Mouse (Mus musculus) hindbrain, embryonic 11.5 days (tissue): Measurements from ENCODE around the gene Copz1. TPM values are rescaled to one million over a fixed set of nuclear protein-coding genes. Genes with fewer than 3 reads are reported as not detected.

ENCODE experiments used
- ATAC-seq: fragments of 200-750 bp; cut with Nextera tagmentation; 2 replicates; pipeline ENCODE4 v1.8.0; 2017; ENCODE audit warnings: mild to moderate bottlenecking, moderate TSS enrichment, moderate library complexity; ENCODE audit not compliant: low FRiP score
- DNase-seq: peaks from one replicate; pipeline ENCODE4 v3.0.0-alpha.2; 2015; ENCODE audit warnings: low spot score
- H3K27ac ChIP-seq: fragments of 300-500 bp; sonication (generic); 2 replicates; pipeline ENCODE4 v1.5.1; 2014; ENCODE audit warnings: mild to moderate bottlenecking, low read depth, low read length
- H3K27me3 ChIP-seq: fragments of 300-500 bp; sonication (generic); 2 replicates; pipeline ENCODE4 v1.6.1; 2014; ENCODE audit warnings: mild to moderate bottlenecking, low read length, moderate library complexity, mixed read lengths; ENCODE audit not compliant: control insufficient read depth, insufficient read depth
- H3K36me3 ChIP-seq: fragments of 300-500 bp; sonication (generic); 2 replicates; pipeline ENCODE4 v1.6.1; 2014; ENCODE audit warnings: mild to moderate bottlenecking, low read length, moderate library complexity, mixed read lengths; ENCODE audit not compliant: control insufficient read depth, insufficient read depth
- H3K4me1 ChIP-seq: fragments of 300-500 bp; sonication (generic); replicated peaks from 2 replicates; pipeline ENCODE4 v1.6.1; 2014; ENCODE audit warnings: low read length, mixed read lengths; ENCODE audit not compliant: control insufficient read depth, insufficient read depth
- H3K4me2 ChIP-seq: fragments of 300-500 bp; sonication (generic); replicated peaks from 2 replicates; pipeline ENCODE4 v1.6.1; 2014; ENCODE audit warnings: mild to moderate bottlenecking, low read depth, low read length
- H3K4me3 ChIP-seq: fragments of 300-500 bp; sonication (generic); 2 replicates; pipeline ENCODE4 v1.5.1; 2014; ENCODE audit warnings: low read depth, low read length
- H3K9ac ChIP-seq: fragments of 300-500 bp; sonication (generic); 2 replicates; pipeline ENCODE4 v1.6.1; 2014; ENCODE audit warnings: low read depth, low read length
- H3K9me3 ChIP-seq: fragments of 300-500 bp; sonication (generic); 2 replicates; pipeline ENCODE4 v1.6.1; 2016; ENCODE audit warnings: low read length; ENCODE audit not compliant: control insufficient read depth
- WGBS: fragments of 180-500 bp; shearing (Covaris S2); extraction: QIAGEN DNeasy Blood & Tissue Kit; methylation state at CpG from one replicate; pipeline ENCODE4 v1.1.7; 2014; 5-methylcytosine and 5-hydroxymethylcytosine counted together
- polyA plus RNA-seq: library from polyadenylated mRNA; unstranded; fragments of >200 nt; fragmentation: Nextera tagmentation; extraction: Ambion mirVana; gene quantifications from 2 replicates; pipeline ENCODE4 v1.2.1, GENCODE M21; 2014

The Copz1 gene
- polyA plus RNA-seq, 1 experiment from 2014 or later: 310 TPM

DNA sequence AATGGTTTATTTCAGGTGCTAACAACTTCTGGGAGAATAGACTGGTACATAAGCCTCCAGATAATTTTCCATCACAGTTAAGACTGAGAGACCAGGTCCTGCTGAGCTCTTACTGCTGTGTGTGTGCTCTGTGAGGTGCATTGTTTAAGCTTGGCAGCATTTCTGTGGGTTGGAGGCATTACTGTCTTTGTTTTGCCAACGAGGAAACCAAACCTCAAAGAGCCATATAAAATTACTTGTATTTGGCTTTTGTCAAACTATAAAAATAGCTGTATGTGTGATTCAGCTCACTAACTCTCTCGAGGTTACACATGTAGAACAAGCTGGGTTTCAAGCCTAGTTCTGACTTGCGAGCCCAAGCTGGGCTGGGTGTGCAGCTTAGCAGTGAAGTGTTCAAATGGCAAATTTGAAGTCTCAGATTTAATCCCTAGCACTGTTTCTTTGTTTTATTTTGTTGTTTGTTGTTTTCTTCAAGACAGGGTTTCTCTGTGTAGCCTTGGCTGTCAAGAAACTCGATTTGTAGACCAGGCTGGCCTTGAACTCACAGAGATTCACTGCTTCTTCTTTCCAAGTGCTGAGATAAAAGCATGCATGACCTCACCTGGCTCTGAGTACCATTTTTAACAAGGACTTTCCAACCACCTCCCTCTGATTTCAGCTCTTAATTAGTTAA is 20.3 kb downstream of the Copz1 start:
- Histone ChIP-seq H3K4me2 (no peak overlapping the region), H3K36me3 (0 out of 2 replicates have a peak, but pooled peaks cover 2% of the 10 kb centered on the region), H3K27ac (no peak overlapping the region), H3K4me3 (no peak overlapping the region), H3K9ac (no peak overlapping the region), H3K4me1 (peaks cover 14% of the 10 kb centered on the region), H3K27me3 (no peaks in the 10 kb centered on the region), H3K9me3 (no peaks in the 10 kb centered on the region)
- DNase-seq (no peak), ATAC-seq (no peak)
- 92% methylated on average over 4 of the region's 4 CpGs for WGBS

- H3K4me2 ChIP-seq: no peak overlapping the region
- H3K36me3 ChIP-seq: 0 out of 2 replicates have a peak, but pooled peaks cover 2% of the 10 kb centered on the region
- ATAC-seq: no peak
Measured at GRCm38 (mm10) chr15:103293375-103293774, 20.9 kb downstream of the Copz1 start.

GRCm38 (mm10) chr15:103294649-103295048 is 22.1 kb downstream of the Copz1 start:
- no peaks in the 10 kb centered on the region for H3K9me3 ChIP-seq
- H3K4me1 ChIP-seq: peaks cover 28% of the 10 kb centered on the region
- H3K27ac ChIP-seq: no peak overlapping the region
- 0 out of 2 replicates have a peak, but pooled peaks cover 2% of the 10 kb centered on the region for H3K36me3 ChIP-seq
- H3K27me3 ChIP-seq: no peaks in the 10 kb centered on the region
- WGBS: 66% methylated on average over 2 of the region's 2 CpGs
- H3K4me3 ChIP-seq: no peak overlapping the region
- no peak for ATAC-seq
- no peak for DNase-seq
- no peak overlapping the region for H3K9ac ChIP-seq
- H3K4me2 ChIP-seq: no peak overlapping the region

More at GRCm38 (mm10) chr15:103293375-103293774, 20.9 kb downstream of the Copz1 start:
- H3K27ac ChIP-seq: no peak overlapping the region
- H3K4me1 ChIP-seq: peaks cover 18% of the 10 kb centered on the region
- DNase-seq: no peak
- no peaks in the 10 kb centered on the region for H3K9me3 ChIP-seq
- no peak overlapping the region for H3K4me3 ChIP-seq
- 97% methylated on average over 2 of the region's 2 CpGs for WGBS
- H3K9ac ChIP-seq: no peak overlapping the region
- H3K27me3 ChIP-seq: no peaks in the 10 kb centered on the region

GRCm38 (mm10) chr15:103295851-103296250 is 23.3 kb downstream of the Copz1 start:
- ATAC-seq: no peak
- peaks cover 35% of the 10 kb centered on the region for H3K4me1 ChIP-seq
- peak; percentile 43 for DNase-seq
- H3K36me3 ChIP-seq: 0 out of 2 replicates have a peak, but pooled peaks cover 2% of the 10 kb centered on the region
- no peak overlapping the region for H3K4me3 ChIP-seq
- H3K9me3 ChIP-seq: no peaks in the 10 kb centered on the region
- H3K27ac ChIP-seq: peak overlapping the region; percentile 97
- WGBS: 4% methylated on average over 5 of the region's 5 CpGs
- H3K27me3 ChIP-seq: no peaks in the 10 kb centered on the region
- H3K9ac ChIP-seq: 0 out of 2 replicates have a peak overlapping the region, but pooled peaks have one; percentile 3
- H3K4me2 ChIP-seq: no peak overlapping the region

DNA sequence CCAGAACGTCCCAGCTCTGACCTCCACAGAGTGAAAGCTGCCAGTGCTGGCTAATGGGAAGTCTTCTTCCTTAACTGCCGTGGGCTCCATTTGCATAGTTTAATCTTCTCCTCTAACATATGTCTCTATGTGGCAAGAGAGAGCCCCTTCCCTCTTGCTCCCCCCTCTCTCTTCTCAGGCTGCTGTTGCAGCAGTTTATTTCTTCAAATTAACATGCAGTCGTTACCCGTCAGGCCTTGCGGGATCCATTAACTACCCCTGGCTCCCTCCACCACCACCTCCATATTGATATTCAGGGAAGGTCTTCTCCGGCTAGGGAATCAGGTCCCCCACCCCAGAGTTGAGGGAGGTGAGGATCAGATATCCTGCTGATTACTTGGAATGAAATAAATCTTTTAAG is 24.8 kb downstream of the Copz1 start:
- Histone ChIP-seq H3K9ac (no peak overlapping the region; the same call in 1 of the 2 replicates), H3K4me2 (no peak overlapping the region; the same call in 1 of the 2 replicates), H3K4me3 (no peak overlapping the region), H3K4me1 (peaks cover 49% of the 10 kb centered on the region), H3K9me3 (no peaks in the 10 kb centered on the region), H3K27ac (peak overlapping the region; percentile 97), H3K36me3 (0 out of 2 replicates have a peak, but pooled peaks cover 2% of the 10 kb centered on the region), H3K27me3 (no peaks in the 10 kb centered on the region)
- WGBS: 60% methylated on average over 6 of the region's 6 CpGs
- ATAC-seq: no peak
- DNase-seq: no peak

GRCm38 (mm10) chr15:103298026-103298425 is 25.5 kb downstream of the Copz1 start:
- 65% methylated on average over 3 of the region's 3 CpGs for WGBS
- peaks cover 55% of the 10 kb centered on the region for H3K4me1 ChIP-seq

DNA sequence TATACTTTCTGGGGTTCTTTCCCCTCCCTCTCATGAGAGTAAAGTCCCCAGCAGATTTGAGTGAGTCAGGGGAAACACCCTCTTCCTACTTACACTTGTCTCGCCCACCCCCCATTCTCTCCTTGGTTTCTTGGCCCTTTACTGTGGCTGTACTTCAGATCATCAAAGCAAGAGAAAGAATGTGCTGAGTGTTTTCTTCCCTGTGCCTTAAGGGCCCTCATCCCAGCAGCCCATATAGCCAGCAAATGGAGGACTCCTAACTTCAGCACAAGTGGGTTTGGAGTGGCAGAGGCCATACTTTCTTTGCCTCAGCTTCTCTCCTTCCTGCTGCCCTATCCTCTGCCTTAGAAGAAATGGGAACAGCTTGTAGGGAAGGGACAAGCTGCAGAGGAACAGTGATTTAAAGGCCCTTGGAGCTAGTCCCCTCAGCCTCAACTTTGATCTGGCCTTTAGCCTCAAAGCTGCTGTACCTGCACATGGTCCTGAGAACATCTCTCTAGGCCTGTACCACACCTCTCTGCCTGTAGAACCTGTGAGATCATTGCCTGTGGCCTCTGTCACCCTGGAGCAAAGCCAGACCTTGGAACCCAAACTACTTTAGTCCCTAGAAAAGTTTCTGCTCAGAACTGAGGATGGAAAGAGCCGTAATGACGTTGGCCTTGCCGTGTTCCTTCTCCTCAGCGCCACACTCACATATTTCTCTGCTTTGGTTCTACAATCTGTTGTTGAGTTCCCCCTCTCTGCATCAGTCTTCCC is 26.5 kb downstream of the Copz1 start:
- no peak overlapping the region for H3K4me3 ChIP-seq
- peak overlapping the region; percentile 54 for H3K9ac ChIP-seq
- ATAC-seq: no peak

More at GRCm38 (mm10) chr15:103298026-103298425, 25.5 kb downstream of the Copz1 start:
- peak overlapping the region; percentile 97 for H3K27ac ChIP-seq
- H3K4me3 ChIP-seq: 0 out of 2 replicates have a peak overlapping the region, but pooled peaks have one; percentile 3
- H3K27me3 ChIP-seq: no peaks in the 10 kb centered on the region
- DNase-seq (no peak), ATAC-seq (no peak)
- peak overlapping the region; percentile 11; the same call in 1 of the 2 replicates for H3K9ac ChIP-seq
- H3K9me3 ChIP-seq: no peaks in the 10 kb centered on the region
- H3K36me3 ChIP-seq: 0 out of 2 replicates have a peak, but pooled peaks cover 2% of the 10 kb centered on the region
- no peak overlapping the region for H3K4me2 ChIP-seq

GRCm38 (mm10) chr15:103299644-103300043 is 27.1 kb downstream of the Copz1 start:
- ATAC-seq (0 out of 2 replicates have a peak, but pooled peaks have one; percentile 2), DNase-seq (no peak)
- no peaks in the 10 kb centered on the region for H3K9me3 ChIP-seq
- no peaks in the 10 kb centered on the region for H3K36me3 ChIP-seq
- H3K27me3 ChIP-seq: no peaks in the 10 kb centered on the region
- peaks cover 65% of the 10 kb centered on the region for H3K4me1 ChIP-seq
- peak overlapping the region; percentile 2 for H3K4me3 ChIP-seq
- H3K27ac ChIP-seq: peak overlapping the region; percentile 97
- WGBS: 42% methylated on average over 8 of the region's 8 CpGs
- H3K4me2 ChIP-seq: peak overlapping the region; percentile 37
- H3K9ac ChIP-seq: peak overlapping the region; percentile 54

More for the DNA sequence above, 26.5 kb downstream of the Copz1 start:
- Histone ChIP-seq H3K36me3 (no peaks in the 10 kb centered on the region), H3K9me3 (no peaks in the 10 kb centered on the region), H3K27ac (peak overlapping the region; percentile 97), H3K4me2 (no peak overlapping the region), H3K27me3 (no peaks in the 10 kb centered on the region), H3K4me1 (peaks cover 60% of the 10 kb centered on the region)
- no peak for DNase-seq
- WGBS: 77% methylated on average over 5 of the region's 5 CpGs
